Mouse (Mus musculus) megakaryocyte, embryonic 14.5 days (primary cell): ENCODE results near the gene Prdm11.

Experiments used
- FLI1 ChIP-seq: IDR thresholded peaks from 2 replicates; pipeline ENCODE4 v1.6.1; 2012; ENCODE audit warnings: low read length, inconsistent platforms, mixed read lengths
- GATA1 ChIP-seq: IDR thresholded peaks from 3 replicates; pipeline ENCODE4 v1.6.1; 2012; ENCODE audit warnings: mixed read lengths, low read length, inconsistent platforms, borderline replicate concordance

GRCm38 (mm10) chr2:92943406-92943805 lies 102.6 kb downstream of the Prdm11 start:
- TF ChIP-seq GATA1 (no peak), FLI1 (no peak)
